Mouse (Mus musculus) common myeloid progenitor, adult 5-6 weeks (primary cell): ENCODE results near the gene Eif4a1. TPM values are rescaled to one million over a fixed set of nuclear protein-coding genes. Genes with fewer than 3 reads are reported as not detected.
"Not testable (repeated sequence)": the region's sequence is repeated elsewhere in the genome, so short reads cannot be mapped to it uniquely, and the experiment has no call there.

Experiments used
- ATAC-seq: replicated peaks from 2 replicates; pipeline ENCODE4 v1.8.0; 2016; ENCODE audit warnings: low read depth, mild to moderate bottlenecking, moderate TSS enrichment, inconsistent platforms; ENCODE audit not compliant: poor library complexity, severe bottlenecking
- total RNA-seq: library from RNA; stranded (forward); fragments of 200-1000, 187-1606 nt; gene quantifications from 2 replicates; pipeline ENCODE4 v1.2.3, GENCODE M21; 2017

Gene Eif4a1
- total RNA-seq, 1 experiment from 2014 or later = 895 TPM

GRCm38 (mm10) chr11:69703381-69703780, 31.2 kb upstream of the Eif4a1 start:
- not testable (repeated sequence) for ATAC-seq

- not testable (repeated sequence) for ATAC-seq
These were observed 30.7 kb upstream of the Eif4a1 start for GRCm38 (mm10) chr11:69702886-69703285.

- no peak for ATAC-seq
These were observed 27.4 kb upstream of the Eif4a1 start for GRCm38 (mm10) chr11:69699595-69699994.

- ATAC-seq = no peak
These were observed 26.4 kb upstream of the Eif4a1 start for GRCm38 (mm10) chr11:69698574-69698973.

GRCm38 (mm10) chr11:69697396-69697795, 25.2 kb upstream of the Eif4a1 start:
- no peak for ATAC-seq

GRCm38 (mm10) chr11:69695361-69696181, 23.3 kb upstream of the Eif4a1 start, which contains the start of the genes Tnfsf12 and Tnfsfm13:
Tnfsf12 (minus strand) TSS chr11:69695849.
Tnfsfm13 (minus strand) TSS chr11:69696098.
- peak; percentile 91 for ATAC-seq

- no peak for ATAC-seq
These were observed 22.8 kb upstream of the Eif4a1 start for GRCm38 (mm10) chr11:69695046-69695360.

GRCm38 (mm10) chr11:69693421-69693965, 21.3 kb upstream of the Eif4a1 start:
- no peak for ATAC-seq

GRCm38 (mm10) chr11:69692863-69693262, 20.6 kb upstream of the Eif4a1 start:
- no peak for ATAC-seq

GRCm38 (mm10) chr11:69692196-69692811, 20.1 kb upstream of the Eif4a1 start:
- ATAC-seq = no peak

GRCm38 (mm10) chr11:69689891-69690290, 17.7 kb upstream of the Eif4a1 start:
- no peak for ATAC-seq

- ATAC-seq = no peak
These were observed 14.8 kb upstream of the Eif4a1 start for GRCm38 (mm10) chr11:69687061-69687460.

- ATAC-seq = no peak
These were observed 14.2 kb upstream of the Eif4a1 start for GRCm38 (mm10) chr11:69686377-69686776.

- ATAC-seq = peak; percentile 13; the same call in 1 of the 2 replicates
These were observed 13.4 kb upstream of the Eif4a1 start, which contains the start of gene Tnfsf13 for GRCm38 (mm10) chr11:69685526-69686148. Tnfsf13 (minus strand) TSS chr11:69685784.

GRCm38 (mm10) chr11:69684936-69685335, 12.7 kb upstream of the Eif4a1 start:
- no peak for ATAC-seq

- no peak for ATAC-seq
These were observed 12.0 kb upstream of the Eif4a1 start for GRCm38 (mm10) chr11:69684128-69684745.

- ATAC-seq = no peak
These were observed 11.4 kb upstream of the Eif4a1 start for GRCm38 (mm10) chr11:69683576-69683975.

- ATAC-seq = peak; percentile 60
These were observed 10.8 kb upstream of the Eif4a1 start for GRCm38 (mm10) chr11:69682840-69683533.

GRCm38 (mm10) chr11:69682209-69682839, 10.1 kb upstream of the Eif4a1 start:
- no peak for ATAC-seq
